In genomic region chr6:38298761-38299401, GRCm38 (mm10) we compare ENCODE assay signal across 8 mouse cellular contexts. TPM values are rescaled to one million over a fixed set of nuclear protein-coding genes. Genes with fewer than 3 reads are reported as not detected.
DNase-seq lines count a peak whose midpoint lies in the region; ATAC-seq and TF ChIP-seq lines count a peak whose summit lies in the region.

Gene Zc3hav1l, minus strand, starts transcription at chr6:38299259.

- no peak for TF ChIP-seq POLR2A in liver, adult 2 months (IDR thresholded peaks at IDR 0.05; ENCODE audit: extremely low read depth, insufficient read depth, low read length)

- no peaks in the 10 kb centered on the region for H3K9me3 ChIP-seq in embryonic facial prominence, embryonic 13.5 days
- no peaks in the 10 kb centered on the region for H3K9me3 ChIP-seq in heart, embryonic 10.5 days
- H3K9me3 ChIP-seq in kidney, embryonic 14.5 days (ENCODE audit: control insufficient read depth, low read length), result no peaks in the 10 kb centered on the region
- H3K9me3 ChIP-seq in stomach, embryonic 15.5 days, result no peaks in the 10 kb centered on the region

- no peaks in the 10 kb centered on the region for H3K79me2 ChIP-seq in liver, adult 2 months (ENCODE audit: control insufficient read depth, insufficient read depth, low read length)

- peak within 1 kb of the TSS; percentile 97 for H3K27ac ChIP-seq in embryonic facial prominence, embryonic 13.5 days
- H3K27ac ChIP-seq in heart, embryonic 10.5 days, result peak within 1 kb of the TSS; percentile 100
- peak within 1 kb of the TSS; percentile 97 for H3K27ac ChIP-seq in kidney, embryonic 14.5 days (ENCODE audit: low read depth, low read length)
- H3K27ac ChIP-seq in liver, adult 2 months (replicated peaks; ENCODE audit: insufficient read depth, low read depth, low read length), result no peak within 1 kb of the TSS
- peak within 1 kb of the TSS; percentile 97 for H3K27ac ChIP-seq in stomach, embryonic 15.5 days

- H3K4me2 ChIP-seq in embryonic facial prominence, embryonic 13.5 days, result peak within 1 kb of the TSS; percentile 74
- peak within 1 kb of the TSS; percentile 78 for H3K4me2 ChIP-seq in kidney, embryonic 14.5 days (replicated peaks; ENCODE audit: low read depth, low read length)
- H3K4me2 ChIP-seq in stomach, embryonic 15.5 days, result peak within 1 kb of the TSS; percentile 69

- no peaks in the 10 kb centered on the region for H3K27me3 ChIP-seq in embryonic facial prominence, embryonic 13.5 days
- no peaks in the 10 kb centered on the region for H3K27me3 ChIP-seq in heart, embryonic 10.5 days (ENCODE audit: insufficient read depth, poor library complexity, severe bottlenecking)
- no peaks in the 10 kb centered on the region for H3K27me3 ChIP-seq in kidney, embryonic 14.5 days (ENCODE audit: control insufficient read depth, insufficient read depth, low read length)
- no peaks in the 10 kb centered on the region for H3K27me3 ChIP-seq in liver, adult 2 months (ENCODE audit: control insufficient read depth, insufficient read depth, low read length)
- no peaks in the 10 kb centered on the region for H3K27me3 ChIP-seq in stomach, embryonic 15.5 days (replicated peaks)

- WGBS in embryonic facial prominence, embryonic 13.5 days, result under 1% methylated on average over 70 of the region's 70 CpGs
- WGBS in heart, embryonic 10.5 days, result under 1% methylated on average over 67 of the region's 70 CpGs
- WGBS in kidney, embryonic 14.5 days, result under 1% methylated on average over 70 of the region's 70 CpGs
- under 1% methylated on average over 70 of the region's 70 CpGs for WGBS in liver, adult 2 months
- under 1% methylated on average over 65 of the region's 70 CpGs for WGBS in stomach, embryonic 15.5 days

- ATAC-seq in embryonic facial prominence, embryonic 13.5 days (ENCODE audit: insufficient number of reproducible peaks, insufficient read depth, low FRiP score, low TSS enrichment, low read depth), result peak; percentile 96
- peak; percentile 97 for ATAC-seq in kidney, embryonic 14.5 days (ENCODE audit: low FRiP score, low TSS enrichment)
- peak; percentile 96 for ATAC-seq in stomach, embryonic 15.5 days (ENCODE audit: insufficient read depth, low FRiP score, low read depth)

- peak within 1 kb of the TSS; percentile 97 for H3K9ac ChIP-seq in embryonic facial prominence, embryonic 13.5 days
- peak within 1 kb of the TSS; percentile 96 for H3K9ac ChIP-seq in kidney, embryonic 14.5 days (ENCODE audit: low read depth, low read length)
- H3K9ac ChIP-seq in liver, adult 2 months (ENCODE audit: low read depth, low read length), result peak within 1 kb of the TSS; percentile 71
- peak within 1 kb of the TSS; percentile 90 for H3K9ac ChIP-seq in stomach, embryonic 15.5 days

- peak within 1 kb of the TSS; percentile 87 for H3K4me3 ChIP-seq in embryonic facial prominence, embryonic 13.5 days
- peak within 1 kb of the TSS; percentile 94 for H3K4me3 ChIP-seq in heart, embryonic 10.5 days
- peak within 1 kb of the TSS; percentile 92 for H3K4me3 ChIP-seq in kidney, embryonic 14.5 days (ENCODE audit: low read length)
- H3K4me3 ChIP-seq in liver, adult 2 months (ENCODE audit: insufficient read depth, low read depth, low read length), result peak within 1 kb of the TSS; percentile 84
- peak within 1 kb of the TSS; percentile 86 for H3K4me3 ChIP-seq in stomach, embryonic 15.5 days (replicated peaks)

- H3K36me3 ChIP-seq in embryonic facial prominence, embryonic 13.5 days, result peaks cover 32% of the 10 kb centered on the region
- H3K36me3 ChIP-seq in heart, embryonic 10.5 days, result peaks cover 40% of the 10 kb centered on the region
- H3K36me3 ChIP-seq in kidney, embryonic 14.5 days (ENCODE audit: control insufficient read depth, insufficient read depth, low read length), result peaks cover 26% of the 10 kb centered on the region
- no peaks in the 10 kb centered on the region for H3K36me3 ChIP-seq in liver, adult 2 months (ENCODE audit: control insufficient read depth, insufficient read depth, low read length)
- H3K36me3 ChIP-seq in stomach, embryonic 15.5 days, result peaks cover 18% of the 10 kb centered on the region

- DNase-seq in 416B (ENCODE audit: low read depth), result peak; percentile 68
- peak; percentile 77 for DNase-seq in adrenal gland, postnatal 25 days
- peak; percentile 93 for DNase-seq in heart, embryonic 10.5 days (ENCODE audit: low spot score)
- no peak for DNase-seq in liver, adult 2 months (ENCODE audit: extremely low read depth, low read depth, low spot score)
- DNase-seq in naive thymus-derived CD4-positive, alpha-beta T cell, adult 2 months (ENCODE audit: low read depth), result peak; percentile 55

- peaks cover 17% of the 10 kb centered on the region for H3K4me1 ChIP-seq in embryonic facial prominence, embryonic 13.5 days
- peaks cover 16% of the 10 kb centered on the region for H3K4me1 ChIP-seq in heart, embryonic 10.5 days
- peaks cover 6% of the 10 kb centered on the region for H3K4me1 ChIP-seq in kidney, embryonic 14.5 days (ENCODE audit: control insufficient read depth, insufficient read depth, low read length)
- no peaks in the 10 kb centered on the region for H3K4me1 ChIP-seq in liver, adult 2 months (ENCODE audit: control insufficient read depth, insufficient read depth, low read length)
- 0 out of 2 replicates have a peak, but pooled peaks cover 4% of the 10 kb centered on the region for H3K4me1 ChIP-seq in stomach, embryonic 15.5 days

- TF ChIP-seq CTCF in liver, adult 2 months (IDR thresholded peaks at IDR 0.05; ENCODE audit: low read depth, low read length), result no peak

RNA-seq across cellular contexts. Expression of gene Zc3hav1l, which starts in this region (rescaled TPM):
- total RNA-seq in adrenal gland, postnatal 25 days (2021), result 4.9 TPM in 2 replicates
- 13.7 and 15.6 TPM in 2 replicates for polyA plus RNA-seq in embryonic facial prominence, embryonic 13.5 days (2015; fragmentation: Nextera tagmentation; extraction: Ambion mirVana)
- polyA plus RNA-seq in heart, embryonic 10.5 days (2016; fragmentation: Nextera tagmentation; extraction: Ambion mirVana), result 11.9 and 13.4 TPM in 2 replicates
- polyA plus RNA-seq in kidney, embryonic 14.5 days (2014; fragmentation: Nextera tagmentation; extraction: Ambion mirVana), result 10.9 and 14.9 TPM in 2 replicates
- 0.18 and 0.27 TPM in 2 replicates for total RNA-seq in liver, adult 2 months (2014; rRNA removed)
- polyA plus RNA-seq in liver, adult 2 months (2012; rRNA removed), result 0.15 and 0.22 TPM in 2 replicates
- polyA plus RNA-seq in stomach, embryonic 15.5 days (2015; fragmentation: Nextera tagmentation; extraction: Ambion mirVana), result 8.2 and 9.4 TPM in 2 replicates
